Mouse (Mus musculus) midbrain, embryonic 15.5 days (tissue): Measurements from ENCODE around the gene Pecr. TPM values are rescaled to one million over a fixed set of nuclear protein-coding genes. Genes with fewer than 3 reads are reported as not detected.
A peak's percentile ranks its signal among the peaks of the same experiment; 100 is the strongest.
"Not testable (repeated sequence)": the region's sequence is repeated elsewhere in the genome, so short reads cannot be mapped to it uniquely, and the experiment has no call there.

ENCODE experiments used
- ATAC-seq: fragments of 200-750 bp; cut with Nextera tagmentation; replicated peaks from 2 replicates; pipeline ENCODE4 v1.8.0; 2017; ENCODE audit warnings: moderate TSS enrichment
- H3K27ac ChIP-seq: fragments of 300-500 bp; sonication (generic); 2 replicates; pipeline ENCODE4 v1.5.1; 2015; ENCODE audit warnings: mild to moderate bottlenecking, inconsistent platforms
- H3K27me3 ChIP-seq: fragments of 300-500 bp; sonication (generic); replicated peaks from 2 replicates; pipeline ENCODE4 v1.6.1; 2015; ENCODE audit warnings: inconsistent platforms
- H3K36me3 ChIP-seq: fragments of 300-500 bp; sonication (generic); replicated peaks from 2 replicates; pipeline ENCODE4 v1.6.1; 2015; ENCODE audit warnings: inconsistent platforms
- H3K4me1 ChIP-seq: fragments of 300-500 bp; sonication (generic); 2 replicates; pipeline ENCODE4 v1.6.1; 2015; ENCODE audit warnings: inconsistent platforms
- H3K4me2 ChIP-seq: fragments of 300-500 bp; sonication (generic); 2 replicates; pipeline ENCODE4 v1.6.1; 2015; ENCODE audit warnings: inconsistent platforms, mild to moderate bottlenecking, moderate library complexity
- H3K4me3 ChIP-seq: fragments of 300-500 bp; sonication (generic); 2 replicates; pipeline ENCODE4 v1.5.1; 2015; ENCODE audit warnings: mild to moderate bottlenecking, inconsistent platforms
- H3K9ac ChIP-seq: fragments of 300-500 bp; sonication (generic); 2 replicates; pipeline ENCODE4 v1.6.1; 2015; ENCODE audit warnings: mild to moderate bottlenecking, inconsistent platforms
- H3K9me3 ChIP-seq: fragments of 300-500 bp; sonication (generic); 2 replicates; pipeline ENCODE4 v1.6.1; 2016; ENCODE audit warnings: inconsistent platforms
- WGBS: fragments of 180-500 bp; shearing (Covaris S2); methylation state at CpG from one replicate; pipeline ENCODE4 v1.1.7; 2015; ENCODE audit warnings: mixed read lengths; 5-methylcytosine and 5-hydroxymethylcytosine counted together
- polyA plus RNA-seq: library from polyadenylated mRNA; unstranded; fragments of >200 nt; fragmentation: Nextera tagmentation; extraction: Ambion mirVana; gene quantifications from 2 replicates; pipeline ENCODE4 v1.2.1, GENCODE M21; 2015

Gene Pecr
- polyA plus RNA-seq, 1 experiment from 2014 or later: 5.7 TPM

- WGBS: under 1% methylated on average over 47 of the region's 47 CpGs
- ATAC-seq: peak; percentile 95
Measured at GRCm38 (mm10) chr1:72243656-72244316, 40.3 kb downstream of the Pecr start.

GRCm38 (mm10) chr1:72242581-72243143, 41.5 kb downstream of the Pecr start:
- no peak overlapping the region for H3K4me3 ChIP-seq
- no peaks in the 10 kb centered on the region for H3K9me3 ChIP-seq
- H3K36me3 ChIP-seq: no peaks in the 10 kb centered on the region
- no peak overlapping the region for H3K4me2 ChIP-seq
- WGBS: 85% methylated on average over 5 of the region's 5 CpGs
- H3K27me3 ChIP-seq: 0 out of 2 replicates have a peak, but pooled peaks cover 5% of the 10 kb centered on the region
- no peak overlapping the region for H3K27ac ChIP-seq
- no peak for ATAC-seq
- H3K9ac ChIP-seq: no peak overlapping the region
- 0 out of 2 replicates have a peak, but pooled peaks cover 3% of the 10 kb centered on the region for H3K4me1 ChIP-seq

More at GRCm38 (mm10) chr1:72243656-72244316, 40.3 kb downstream of the Pecr start:
- Histone ChIP-seq H3K4me2 (peak overlapping the region; percentile 57), H3K27ac (peak overlapping the region; percentile 96), H3K36me3 (no peaks in the 10 kb centered on the region), H3K9ac (peak overlapping the region; percentile 73), H3K27me3 (no peaks in the 10 kb centered on the region), H3K9me3 (no peaks in the 10 kb centered on the region), H3K4me1 (0 out of 2 replicates have a peak, but pooled peaks cover 3% of the 10 kb centered on the region), H3K4me3 (peak overlapping the region; percentile 50)

GRCm38 (mm10) chr1:72239113-72239512, 45.0 kb downstream of the Pecr start:
- H3K4me2 ChIP-seq, ATAC-seq, H3K36me3 ChIP-seq, H3K4me3 ChIP-seq, H3K9me3 ChIP-seq, H3K27me3 ChIP-seq, H3K27ac ChIP-seq, H3K4me1 ChIP-seq, H3K9ac ChIP-seq: not testable (repeated sequence)
- 81% methylated on average over 3 of the region's 3 CpGs for WGBS

GRCm38 (mm10) chr1:72238016-72238580, 46.0 kb downstream of the Pecr start:
- Histone ChIP-seq H3K4me1 (peaks cover 9% of the 10 kb centered on the region), H3K4me2 (no peak overlapping the region), H3K27ac (no peak overlapping the region), H3K4me3 (no peak overlapping the region), H3K9me3 (no peaks in the 10 kb centered on the region), H3K27me3 (0 out of 2 replicates have a peak, but pooled peaks cover 8% of the 10 kb centered on the region), H3K36me3 (no peaks in the 10 kb centered on the region), H3K9ac (no peak overlapping the region)
- ATAC-seq: no peak
- 60% methylated on average over 10 of the region's 10 CpGs for whole genome bisulfite sequencing

- no peaks in the 10 kb centered on the region for H3K36me3 ChIP-seq
- peak overlapping the region; percentile 45 for H3K4me2 ChIP-seq
- peak overlapping the region; percentile 26 for H3K4me3 ChIP-seq
- H3K27ac ChIP-seq: no peak overlapping the region
- H3K9ac ChIP-seq: no peak overlapping the region
- peaks cover 9% of the 10 kb centered on the region for H3K4me1 ChIP-seq
- 6% methylated on average over 13 of the region's 13 CpGs for WGBS
- ATAC-seq: peak; percentile 31
- H3K27me3 ChIP-seq: 0 out of 2 replicates have a peak, but pooled peaks cover 8% of the 10 kb centered on the region
- H3K9me3 ChIP-seq: no peaks in the 10 kb centered on the region
Measured at GRCm38 (mm10) chr1:72237007-72237775, 46.9 kb downstream of the Pecr start.

- peak; percentile 92 for ATAC-seq
- not testable (repeated sequence) for H3K27me3 ChIP-seq, H3K4me1 ChIP-seq, H3K9me3 ChIP-seq, H3K36me3 ChIP-seq
- Histone ChIP-seq H3K27ac (peak overlapping the region; percentile 79), H3K4me2 (peak overlapping the region; percentile 71), H3K9ac (peak overlapping the region; percentile 58), H3K4me3 (peak overlapping the region; percentile 61)
- under 1% methylated on average over 38 of the region's 50 CpGs for WGBS
Measured at GRCm38 (mm10) chr1:72236363-72237006, 47.6 kb downstream of the Pecr start.

GRCm38 (mm10) chr1:72232592-72232991, 51.5 kb downstream of the Pecr start:
- H3K9ac ChIP-seq, ATAC-seq, H3K4me1 ChIP-seq, H3K27me3 ChIP-seq, H3K27ac ChIP-seq, H3K4me3 ChIP-seq, H3K4me2 ChIP-seq, H3K36me3 ChIP-seq, H3K9me3 ChIP-seq: not testable (repeated sequence)
- WGBS: 82% methylated on average over 10 of the region's 10 CpGs

GRCm38 (mm10) chr1:72228974-72229373, 55.1 kb downstream of the Pecr start:
- no peak for ATAC-seq
- no peak overlapping the region for H3K4me2 ChIP-seq
- no peak overlapping the region for H3K27ac ChIP-seq
- WGBS: 15% methylated on average over 3 of the region's 3 CpGs
- H3K4me3 ChIP-seq: no peak overlapping the region
- no peaks in the 10 kb centered on the region for H3K9me3 ChIP-seq
- peaks cover 6% of the 10 kb centered on the region; the same call in 1 of the 2 replicates for H3K27me3 ChIP-seq
- 0 out of 2 replicates have a peak, but pooled peaks cover 2% of the 10 kb centered on the region for H3K4me1 ChIP-seq
- no peaks in the 10 kb centered on the region for H3K36me3 ChIP-seq
- H3K9ac ChIP-seq: no peak overlapping the region

- Histone ChIP-seq H3K4me1 (0 out of 2 replicates have a peak, but pooled peaks cover 2% of the 10 kb centered on the region), H3K27me3 (peaks cover 11% of the 10 kb centered on the region; the same call in 1 of the 2 replicates), H3K36me3 (no peaks in the 10 kb centered on the region), H3K9me3 (no peaks in the 10 kb centered on the region), H3K4me3 (no peak overlapping the region), H3K4me2 (no peak overlapping the region), H3K9ac (no peak overlapping the region), H3K27ac (no peak overlapping the region)
- WGBS: 93% methylated on average over 5 of the region's 5 CpGs
- no peak for ATAC-seq
Measured at GRCm38 (mm10) chr1:72227546-72227945, 56.6 kb downstream of the Pecr start.

- Histone ChIP-seq H3K27me3 (peaks cover 11% of the 10 kb centered on the region; the same call in 1 of the 2 replicates), H3K27ac (no peak overlapping the region), H3K9me3 (no peaks in the 10 kb centered on the region), H3K36me3 (no peaks in the 10 kb centered on the region), H3K4me2 (peak overlapping the region; percentile 77; the same call in 1 of the 2 replicates), H3K4me1 (0 out of 2 replicates have a peak, but pooled peaks cover 2% of the 10 kb centered on the region), H3K9ac (no peak overlapping the region), H3K4me3 (no peak overlapping the region)
- WGBS: 57% methylated on average over 4 of the region's 4 CpGs
- no peak for ATAC-seq
Measured at GRCm38 (mm10) chr1:72226887-72227481, 57.1 kb downstream of the Pecr start.

- H3K36me3 ChIP-seq: no peaks in the 10 kb centered on the region
- H3K4me1 ChIP-seq: 0 out of 2 replicates have a peak, but pooled peaks cover 2% of the 10 kb centered on the region
- ATAC-seq: peak; percentile 87
- H3K4me3 ChIP-seq: peak overlapping the region; percentile 50
- H3K27me3 ChIP-seq: peaks cover 11% of the 10 kb centered on the region; the same call in 1 of the 2 replicates
- no peaks in the 10 kb centered on the region for H3K9me3 ChIP-seq
- peak overlapping the region; percentile 77 for H3K4me2 ChIP-seq
- WGBS: under 1% methylated on average over 11 of the region's 18 CpGs
- H3K9ac ChIP-seq: peak overlapping the region; percentile 6; the same call in 1 of the 2 replicates
- H3K27ac ChIP-seq: peak overlapping the region; percentile 60
Measured at GRCm38 (mm10) chr1:72226172-72226886, 57.8 kb downstream of the Pecr start.
